Mouse (Mus musculus): ENCODE measurements at regions not wholly inside any gene's neighbourhood (a gene's known extent, or its start where the extent isn't known, plus 50 kb on each side); places are given as distances from the start of the nearest gene placed in this dataset.

- no peaks in the 10 kb centered on the region for H3K4me1 ChIP-seq (replicated peaks; ENCODE audit: control insufficient read depth, insufficient read depth, low read length)
- ATAC-seq (ENCODE audit: low FRiP score): no peak
- WGBS: 71% methylated on average over 5 of the region's 5 CpGs
These were observed 311.5 kb downstream of the Wdr11 start for GRCm38 (mm10) chr7:129903126-129903525.

GRCm38 (mm10) chr7:129906131-129906530 lies 314.5 kb downstream of the Wdr11 start:
- Histone ChIP-seq H3K27ac (ENCODE audit: low read depth, low read length) (no peak overlapping the region), H3K27me3 (ENCODE audit: control insufficient read depth, insufficient read depth, low read length) (no peaks in the 10 kb centered on the region), H3K36me3 (ENCODE audit: control insufficient read depth, insufficient read depth, low read length) (no peaks in the 10 kb centered on the region), H3K9ac (ENCODE audit: low read depth, low read length) (no peak overlapping the region), H3K4me2 (replicated peaks; ENCODE audit: low read depth, low read length) (no peak overlapping the region), H3K4me1 (replicated peaks; ENCODE audit: control insufficient read depth, insufficient read depth, low read length) (no peaks in the 10 kb centered on the region), H3K9me3 (ENCODE audit: control insufficient read depth, low read length) (no peaks in the 10 kb centered on the region), H3K4me3 (ENCODE audit: low read depth, low read length) (no peak overlapping the region)
- ATAC-seq (ENCODE audit: low FRiP score): no peak
- 80% methylated on average over 1 of the region's 1 CpGs for WGBS
- DNase-seq (ENCODE audit: low spot score): no peak

More at GRCm38 (mm10) chr7:129903126-129903525, 311.5 kb downstream of the Wdr11 start:
- DNase-seq (ENCODE audit: low spot score): no peak
- Histone ChIP-seq H3K36me3 (ENCODE audit: control insufficient read depth, insufficient read depth, low read length) (no peaks in the 10 kb centered on the region), H3K9ac (ENCODE audit: low read depth, low read length) (no peak overlapping the region), H3K27ac (ENCODE audit: low read depth, low read length) (no peak overlapping the region), H3K9me3 (ENCODE audit: control insufficient read depth, low read length) (no peaks in the 10 kb centered on the region), H3K4me3 (ENCODE audit: low read depth, low read length) (no peak overlapping the region), H3K27me3 (ENCODE audit: control insufficient read depth, insufficient read depth, low read length) (no peaks in the 10 kb centered on the region), H3K4me2 (replicated peaks; ENCODE audit: low read depth, low read length) (no peak overlapping the region)

GRCm38 (mm10) chr7:129908826-129909225 lies 317.2 kb downstream of the Wdr11 start:
- H3K4me1 ChIP-seq (replicated peaks; ENCODE audit: control insufficient read depth, insufficient read depth, low read length): no peaks in the 10 kb centered on the region
- no peak overlapping the region for H3K4me2 ChIP-seq (replicated peaks; ENCODE audit: low read depth, low read length)
- no peaks in the 10 kb centered on the region for H3K9me3 ChIP-seq (ENCODE audit: control insufficient read depth, low read length)
- no peaks in the 10 kb centered on the region for H3K27me3 ChIP-seq (ENCODE audit: control insufficient read depth, insufficient read depth, low read length)
- ATAC-seq (ENCODE audit: low FRiP score) (no peak), DNase-seq (ENCODE audit: low spot score) (no peak)
- no peak overlapping the region for H3K4me3 ChIP-seq (ENCODE audit: low read depth, low read length)
- 90% methylated on average over 5 of the region's 5 CpGs for WGBS
- H3K27ac ChIP-seq (ENCODE audit: low read depth, low read length): no peak overlapping the region
- no peak overlapping the region for H3K9ac ChIP-seq (ENCODE audit: low read depth, low read length)
- no peaks in the 10 kb centered on the region for H3K36me3 ChIP-seq (ENCODE audit: control insufficient read depth, insufficient read depth, low read length)

- no peak for DNase-seq (ENCODE audit: low spot score)
- 90% methylated on average over 1 of the region's 1 CpGs for WGBS
- ATAC-seq (ENCODE audit: low FRiP score): no peak
- H3K27me3 ChIP-seq (ENCODE audit: control insufficient read depth, insufficient read depth, low read length): no peaks in the 10 kb centered on the region
- no peak overlapping the region for H3K4me2 ChIP-seq (replicated peaks; ENCODE audit: low read depth, low read length)
- no peaks in the 10 kb centered on the region for H3K9me3 ChIP-seq (ENCODE audit: control insufficient read depth, low read length)
- no peak overlapping the region for H3K4me3 ChIP-seq (ENCODE audit: low read depth, low read length)
- no peaks in the 10 kb centered on the region for H3K36me3 ChIP-seq (ENCODE audit: control insufficient read depth, insufficient read depth, low read length)
- H3K27ac ChIP-seq (ENCODE audit: low read depth, low read length): no peak overlapping the region
- H3K4me1 ChIP-seq (replicated peaks; ENCODE audit: control insufficient read depth, insufficient read depth, low read length): no peaks in the 10 kb centered on the region
- H3K9ac ChIP-seq (ENCODE audit: low read depth, low read length): no peak overlapping the region
These were observed 318.1 kb downstream of the Wdr11 start for GRCm38 (mm10) chr7:129909730-129910129.

GRCm38 (mm10) chr7:129910826-129911225 lies 319.2 kb downstream of the Wdr11 start:
- WGBS: 83% methylated on average over 3 of the region's 3 CpGs
- no peak for DNase-seq (ENCODE audit: low spot score)

GRCm38 (mm10) chr7:129914871-129915270 lies 323.2 kb downstream of the Wdr11 start:
- Histone ChIP-seq H3K9ac (ENCODE audit: low read depth, low read length) (no peak overlapping the region), H3K4me2 (replicated peaks; ENCODE audit: low read depth, low read length) (no peak overlapping the region), H3K4me3 (ENCODE audit: low read depth, low read length) (no peak overlapping the region), H3K27ac (ENCODE audit: low read depth, low read length) (no peak overlapping the region), H3K9me3 (ENCODE audit: control insufficient read depth, low read length) (no peaks in the 10 kb centered on the region), H3K36me3 (ENCODE audit: control insufficient read depth, insufficient read depth, low read length) (no peaks in the 10 kb centered on the region), H3K4me1 (replicated peaks; ENCODE audit: control insufficient read depth, insufficient read depth, low read length) (no peaks in the 10 kb centered on the region), H3K27me3 (ENCODE audit: control insufficient read depth, insufficient read depth, low read length) (no peaks in the 10 kb centered on the region)
- ATAC-seq (ENCODE audit: low FRiP score) (no peak), DNase-seq (ENCODE audit: low spot score) (no peak)
- WGBS: 91% methylated on average over 6 of the region's 6 CpGs

More at GRCm38 (mm10) chr7:129910826-129911225, 319.2 kb downstream of the Wdr11 start:
- Histone ChIP-seq H3K4me3 (ENCODE audit: low read depth, low read length) (no peak overlapping the region), H3K27ac (ENCODE audit: low read depth, low read length) (no peak overlapping the region), H3K4me2 (replicated peaks; ENCODE audit: low read depth, low read length) (no peak overlapping the region), H3K36me3 (ENCODE audit: control insufficient read depth, insufficient read depth, low read length) (no peaks in the 10 kb centered on the region), H3K27me3 (ENCODE audit: control insufficient read depth, insufficient read depth, low read length) (no peaks in the 10 kb centered on the region), H3K9ac (ENCODE audit: low read depth, low read length) (no peak overlapping the region), H3K4me1 (replicated peaks; ENCODE audit: control insufficient read depth, insufficient read depth, low read length) (no peaks in the 10 kb centered on the region), H3K9me3 (ENCODE audit: control insufficient read depth, low read length) (no peaks in the 10 kb centered on the region)
- ATAC-seq (ENCODE audit: low FRiP score): no peak

- Histone ChIP-seq H3K27me3 (ENCODE audit: control insufficient read depth, insufficient read depth, low read length) (no peaks in the 10 kb centered on the region), H3K36me3 (ENCODE audit: control insufficient read depth, insufficient read depth, low read length) (no peaks in the 10 kb centered on the region), H3K4me3 (ENCODE audit: low read depth, low read length) (no peak overlapping the region), H3K9ac (ENCODE audit: low read depth, low read length) (no peak overlapping the region), H3K27ac (ENCODE audit: low read depth, low read length) (no peak overlapping the region), H3K9me3 (ENCODE audit: control insufficient read depth, low read length) (no peaks in the 10 kb centered on the region), H3K4me2 (replicated peaks; ENCODE audit: low read depth, low read length) (no peak overlapping the region), H3K4me1 (replicated peaks; ENCODE audit: control insufficient read depth, insufficient read depth, low read length) (peaks cover 2% of the 10 kb centered on the region; the same call in 1 of the 2 replicates)
- 84% methylated on average over 18 of the region's 18 CpGs for WGBS
- DNase-seq (ENCODE audit: low spot score) (no peak), ATAC-seq (ENCODE audit: low FRiP score) (no peak)
These were observed 326.9 kb downstream of the Wdr11 start for GRCm38 (mm10) chr7:129918240-129919200.

GRCm38 (mm10) chr7:129922291-129922690 lies 330.6 kb downstream of the Wdr11 start:
- no peak overlapping the region for H3K4me3 ChIP-seq (ENCODE audit: low read depth, low read length)
- no peak overlapping the region for H3K4me2 ChIP-seq (replicated peaks; ENCODE audit: low read depth, low read length)
- DNase-seq (ENCODE audit: low spot score) (peak; percentile 24), ATAC-seq (ENCODE audit: low FRiP score) (peak; percentile 56; the same call in 1 of the 2 replicates)
- H3K9me3 ChIP-seq (ENCODE audit: control insufficient read depth, low read length): no peaks in the 10 kb centered on the region
- no peaks in the 10 kb centered on the region for H3K36me3 ChIP-seq (ENCODE audit: control insufficient read depth, insufficient read depth, low read length)
- no peaks in the 10 kb centered on the region for H3K27me3 ChIP-seq (ENCODE audit: control insufficient read depth, insufficient read depth, low read length)
- H3K9ac ChIP-seq (ENCODE audit: low read depth, low read length): no peak overlapping the region
- H3K4me1 ChIP-seq (replicated peaks; ENCODE audit: control insufficient read depth, insufficient read depth, low read length): peaks cover 2% of the 10 kb centered on the region; the same call in 1 of the 2 replicates
- H3K27ac ChIP-seq (ENCODE audit: low read depth, low read length): no peak overlapping the region
- WGBS: 69% methylated on average over 7 of the region's 7 CpGs

GRCm38 (mm10) chr7:129936731-129937130 lies 345.1 kb downstream of the Wdr11 start:
- Histone ChIP-seq H3K4me2 (replicated peaks; ENCODE audit: low read depth, low read length) (no peak overlapping the region), H3K36me3 (ENCODE audit: control insufficient read depth, insufficient read depth, low read length) (no peaks in the 10 kb centered on the region), H3K9ac (ENCODE audit: low read depth, low read length) (no peak overlapping the region), H3K4me1 (replicated peaks; ENCODE audit: control insufficient read depth, insufficient read depth, low read length) (no peaks in the 10 kb centered on the region), H3K9me3 (ENCODE audit: control insufficient read depth, low read length) (no peaks in the 10 kb centered on the region), H3K27ac (ENCODE audit: low read depth, low read length) (no peak overlapping the region), H3K27me3 (ENCODE audit: control insufficient read depth, insufficient read depth, low read length) (no peaks in the 10 kb centered on the region), H3K4me3 (ENCODE audit: low read depth, low read length) (no peak overlapping the region)
- ATAC-seq (ENCODE audit: low FRiP score) (no peak), DNase-seq (ENCODE audit: low spot score) (no peak)
- 84% methylated on average over 6 of the region's 6 CpGs for WGBS
